ENCODE assay signal across 8 mouse cellular contexts in genomic region chr11:100849456-100850037, GRCm38 (mm10). TPM values are rescaled to one million over a fixed set of nuclear protein-coding genes. Genes with fewer than 3 reads are reported as not detected.
DNase-seq lines count a peak whose midpoint lies in the region; ATAC-seq and TF ChIP-seq lines count a peak whose summit lies in the region.

No protein-coding gene starts in this region.

- DNase-seq in lung, postnatal 36 days, result no peak
- no peak for DNase-seq in embryonic facial prominence, embryonic 14.5 days (ENCODE audit: low spot score)
- no peak for DNase-seq in left cerebral cortex, adult 11 months (ENCODE audit: low spot score)
- DNase-seq in adipocyte (ENCODE audit: low spot score), result no peak
- DNase-seq in right cerebral cortex, postnatal 14 days, result no peak

- no peaks in the 10 kb centered on the region for H3K9me3 ChIP-seq in lung, embryonic 16.5 days (ENCODE audit: control insufficient read depth, low read length)
- no peaks in the 10 kb centered on the region for H3K9me3 ChIP-seq in embryonic facial prominence, embryonic 14.5 days (ENCODE audit: control insufficient read depth, low read length)
- no peaks in the 10 kb centered on the region for H3K9me3 ChIP-seq in limb, embryonic 12.5 days

- H3K36me3 ChIP-seq in lung, embryonic 16.5 days (ENCODE audit: control insufficient read depth, insufficient read depth, low read length), result no peaks in the 10 kb centered on the region
- no peaks in the 10 kb centered on the region for H3K36me3 ChIP-seq in embryonic facial prominence, embryonic 14.5 days (ENCODE audit: control insufficient read depth, insufficient read depth, low read length)
- H3K36me3 ChIP-seq in limb, embryonic 12.5 days, result no peaks in the 10 kb centered on the region

- 2% methylated on average over 12 of the region's 13 CpGs for WGBS in lung, embryonic 16.5 days
- WGBS in embryonic facial prominence, embryonic 14.5 days, result 4% methylated on average over 12 of the region's 13 CpGs
- 4% methylated on average over 13 of the region's 13 CpGs for WGBS in limb, embryonic 12.5 days
- 4% methylated on average over 13 of the region's 13 CpGs for WGBS in olfactory bulb, adult 2 months

- H3K4me3 ChIP-seq in lung, embryonic 16.5 days (ENCODE audit: low read length), result peak overlapping the region; percentile 96
- H3K4me3 ChIP-seq in embryonic facial prominence, embryonic 14.5 days (ENCODE audit: low read depth, low read length), result peak overlapping the region; percentile 92
- H3K4me3 ChIP-seq in limb, embryonic 12.5 days (replicated peaks), result peak overlapping the region; percentile 80
- peak overlapping the region; percentile 85 for H3K4me3 ChIP-seq in olfactory bulb, adult 2 months (ENCODE audit: insufficient read depth, low read depth, low read length)

- TF ChIP-seq POLR2A in olfactory bulb, adult 2 months (IDR thresholded peaks at IDR 0.05; ENCODE audit: insufficient read depth, low read depth, low read length), result no peak

- peak overlapping the region; percentile 85 for H3K4me2 ChIP-seq in lung, embryonic 16.5 days (ENCODE audit: low read depth, low read length)
- H3K4me2 ChIP-seq in embryonic facial prominence, embryonic 14.5 days (ENCODE audit: low read depth, low read length), result peak overlapping the region; percentile 84
- peak overlapping the region; percentile 85 for H3K4me2 ChIP-seq in limb, embryonic 12.5 days

- H3K4me1 ChIP-seq in lung, embryonic 16.5 days (replicated peaks; ENCODE audit: control insufficient read depth, insufficient read depth, low read length), result peaks cover 24% of the 10 kb centered on the region
- peaks cover 15% of the 10 kb centered on the region for H3K4me1 ChIP-seq in embryonic facial prominence, embryonic 14.5 days (ENCODE audit: control insufficient read depth, insufficient read depth, low read length)
- H3K4me1 ChIP-seq in limb, embryonic 12.5 days (replicated peaks), result peaks cover 22% of the 10 kb centered on the region
- H3K4me1 ChIP-seq in olfactory bulb, adult 2 months (ENCODE audit: control insufficient read depth, insufficient read depth, low read length), result peaks cover 20% of the 10 kb centered on the region

- ATAC-seq in lung, embryonic 16.5 days (ENCODE audit: low read depth), result no peak; the same call in 1 of the 2 replicates
- no peak for ATAC-seq in embryonic facial prominence, embryonic 14.5 days (ENCODE audit: low read depth)
- no peak for ATAC-seq in limb, embryonic 12.5 days (ENCODE audit: insufficient number of reproducible peaks, insufficient read depth, low FRiP score, low TSS enrichment, low read depth)

- H3K9ac ChIP-seq in lung, embryonic 16.5 days (ENCODE audit: low read length), result peak overlapping the region; percentile 98
- peak overlapping the region; percentile 91 for H3K9ac ChIP-seq in embryonic facial prominence, embryonic 14.5 days (ENCODE audit: low read depth, low read length)
- H3K9ac ChIP-seq in limb, embryonic 12.5 days (replicated peaks), result peak overlapping the region; percentile 90

- peak overlapping the region; percentile 86 for H3K27ac ChIP-seq in lung, embryonic 16.5 days (ENCODE audit: low read length)
- peak overlapping the region; percentile 75; the same call in 1 of the 2 replicates for H3K27ac ChIP-seq in embryonic facial prominence, embryonic 14.5 days (replicated peaks; ENCODE audit: low read depth, low read length)
- peak overlapping the region; percentile 80; the same call in 1 of the 2 replicates for H3K27ac ChIP-seq in limb, embryonic 12.5 days
- peak overlapping the region; percentile 63; the same call in 1 of the 2 replicates for H3K27ac ChIP-seq in olfactory bulb, adult 2 months (ENCODE audit: insufficient read depth, low read depth, low read length)

- no peak for TF ChIP-seq CTCF in olfactory bulb, adult 2 months (IDR thresholded peaks at IDR 0.05; ENCODE audit: insufficient read depth, low read depth, low read length)

- H3K27me3 ChIP-seq in lung, embryonic 16.5 days (ENCODE audit: control insufficient read depth, insufficient read depth, low read depth, low read length), result peaks cover 6% of the 10 kb centered on the region
- H3K27me3 ChIP-seq in embryonic facial prominence, embryonic 14.5 days (replicated peaks; ENCODE audit: control insufficient read depth, insufficient read depth, low read length), result 0 out of 2 replicates have a peak, but pooled peaks cover 4% of the 10 kb centered on the region
- peaks cover 24% of the 10 kb centered on the region for H3K27me3 ChIP-seq in limb, embryonic 12.5 days

RNA-seq across cellular contexts. Expression of gene Stat5b, which starts 1.0 kb away (rescaled TPM):
- polyA plus RNA-seq in lung, embryonic 16.5 days (2015; fragmentation: Nextera tagmentation; extraction: Ambion mirVana), result 27.2 and 28.4 TPM in 2 replicates
- polyA plus RNA-seq in embryonic facial prominence, embryonic 14.5 days (2014; fragmentation: Nextera tagmentation; extraction: Ambion mirVana), result 24.5 and 27.6 TPM in 2 replicates
- polyA plus RNA-seq in limb, embryonic 12.5 days (2016; fragmentation: Nextera tagmentation; extraction: Ambion mirVana), result 20.4 and 20.6 TPM in 2 replicates
- polyA plus RNA-seq in olfactory bulb, adult 2 months (2012; ENCODE audit: insufficient read depth, insufficient read length, low replicate concordance, missing spikeins), result 121 TPM in 1 of 2 replicates, not detected in the other

RNA-seq across cellular contexts. Expression of gene Stat5a, which starts 9.6 kb away (rescaled TPM):
- polyA plus RNA-seq in lung, embryonic 16.5 days (2015; fragmentation: Nextera tagmentation; extraction: Ambion mirVana), result 11.0 and 11.3 TPM in 2 replicates
- polyA plus RNA-seq in embryonic facial prominence, embryonic 14.5 days (2014; fragmentation: Nextera tagmentation; extraction: Ambion mirVana), result 8.2 and 9.2 TPM in 2 replicates
- polyA plus RNA-seq in limb, embryonic 12.5 days (2016; fragmentation: Nextera tagmentation; extraction: Ambion mirVana), result 4.0 and 5.5 TPM in 2 replicates
- polyA plus RNA-seq in olfactory bulb, adult 2 months (2012; ENCODE audit: insufficient read depth, insufficient read length, low replicate concordance, missing spikeins), result not detected in 2 replicates
